Mouse (Mus musculus) testis, postnatal 10 days (tissue): ENCODE data around the gene Farsa.
"Not testable (repeated sequence)": the region's sequence is repeated elsewhere in the genome, so short reads cannot be mapped to it uniquely, and the experiment has no call there.

Source experiments
- DNase-seq: peaks from one replicate; pipeline ENCODE4 v3.0.0; 2021; ENCODE audit warnings: low spot score

Gene Farsa

GRCm38 (mm10) chr8:84856864-84857441 lies at the start of gene Farsa:
Gene Farsa, plus strand, starts transcription at chr8:84856989.
- DNase-seq = peak; percentile 91

DNA sequence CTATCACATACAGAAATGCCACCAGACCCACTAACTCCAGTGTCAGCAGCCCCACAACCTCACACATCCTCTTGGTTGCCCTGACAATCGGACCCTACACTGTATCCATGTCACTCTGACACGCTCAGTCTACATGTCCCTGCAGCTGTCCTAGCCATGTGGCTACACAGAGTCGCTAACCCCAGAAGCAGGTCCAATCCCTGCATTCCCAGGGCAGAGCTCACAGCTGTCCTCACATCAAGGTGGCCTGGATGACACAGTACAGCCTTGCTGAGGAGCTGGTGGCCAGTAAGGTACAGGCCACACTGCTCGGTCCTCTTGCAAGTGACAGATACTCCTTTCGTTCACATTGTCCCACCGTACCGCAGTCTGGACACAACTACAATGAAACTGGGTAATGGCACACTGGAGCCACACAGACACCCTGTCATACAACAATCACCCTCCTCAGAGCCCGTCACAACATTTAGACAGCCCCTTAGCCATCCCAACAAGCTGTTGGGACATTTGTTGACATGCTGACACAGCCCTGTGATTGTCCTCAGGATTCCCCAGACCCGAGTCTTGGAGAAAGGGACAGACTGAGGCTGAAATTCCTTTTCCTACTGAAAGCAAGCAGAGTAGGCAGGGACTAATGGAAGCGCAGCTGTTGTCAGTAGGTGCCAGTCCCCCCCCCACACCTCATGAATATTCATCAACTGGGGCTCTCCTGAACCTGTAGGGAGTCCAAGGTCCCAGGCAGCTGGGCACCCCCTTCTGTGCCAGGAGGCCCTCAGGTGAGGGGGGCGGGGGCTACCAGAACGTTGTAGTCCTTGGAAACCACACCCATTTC lies 47.5 kb upstream of the Farsa start:
- DNase-seq = no peak

GRCm38 (mm10) chr8:84809941-84810280 lies 46.9 kb upstream of the Farsa start:
- no peak for DNase-seq

- peak; percentile 98 for DNase-seq
Observed at GRCm38 (mm10) chr8:84810896-84811295, 45.9 kb upstream of the Farsa start.

DNA sequence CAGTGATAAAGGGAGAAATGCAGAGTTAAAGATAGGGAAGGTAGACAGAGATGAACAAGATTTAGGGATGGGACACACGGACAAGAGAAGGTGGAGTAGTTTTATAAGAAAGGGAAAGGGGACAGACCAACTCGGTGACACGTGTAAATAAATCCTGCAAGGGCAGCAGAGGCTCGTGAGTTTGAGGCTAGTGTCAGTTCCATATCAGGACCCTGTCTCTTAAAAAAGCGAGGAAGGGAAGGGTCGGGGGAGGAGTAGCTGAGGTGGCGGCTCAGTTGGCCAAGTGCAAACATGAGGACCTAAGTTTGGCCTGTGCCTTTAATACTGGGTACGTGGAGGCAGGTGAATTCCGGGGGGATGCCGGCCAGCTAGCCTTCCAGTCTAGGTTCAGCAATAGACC lies 45.5 kb upstream of the Farsa start:
- no peak for DNase-seq

- DNase-seq = peak; percentile 90
Observed at GRCm38 (mm10) chr8:84813059-84813458, 43.7 kb upstream of the Farsa start.

DNA sequence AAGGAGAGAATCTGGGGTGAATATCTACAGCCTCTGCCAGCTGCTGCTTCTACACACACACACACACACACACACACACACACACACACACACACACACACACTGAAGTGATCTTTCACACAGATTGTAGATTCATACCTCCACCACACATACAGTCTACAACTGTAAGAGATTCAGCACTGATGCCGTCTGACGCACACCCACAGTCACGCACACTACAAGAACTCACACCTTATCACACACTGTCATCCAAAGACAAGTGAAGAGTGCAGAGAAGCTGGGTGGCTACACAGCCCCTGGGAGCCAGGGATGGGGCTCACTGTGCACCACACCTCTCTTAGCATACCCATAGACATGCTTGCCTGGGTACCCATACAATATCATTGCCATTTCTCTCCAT lies 43.0 kb upstream of the Farsa start:
- DNase-seq = no peak

GRCm38 (mm10) chr8:84814240-84814554 lies 42.6 kb upstream of the Farsa start:
- no peak for DNase-seq

DNA sequence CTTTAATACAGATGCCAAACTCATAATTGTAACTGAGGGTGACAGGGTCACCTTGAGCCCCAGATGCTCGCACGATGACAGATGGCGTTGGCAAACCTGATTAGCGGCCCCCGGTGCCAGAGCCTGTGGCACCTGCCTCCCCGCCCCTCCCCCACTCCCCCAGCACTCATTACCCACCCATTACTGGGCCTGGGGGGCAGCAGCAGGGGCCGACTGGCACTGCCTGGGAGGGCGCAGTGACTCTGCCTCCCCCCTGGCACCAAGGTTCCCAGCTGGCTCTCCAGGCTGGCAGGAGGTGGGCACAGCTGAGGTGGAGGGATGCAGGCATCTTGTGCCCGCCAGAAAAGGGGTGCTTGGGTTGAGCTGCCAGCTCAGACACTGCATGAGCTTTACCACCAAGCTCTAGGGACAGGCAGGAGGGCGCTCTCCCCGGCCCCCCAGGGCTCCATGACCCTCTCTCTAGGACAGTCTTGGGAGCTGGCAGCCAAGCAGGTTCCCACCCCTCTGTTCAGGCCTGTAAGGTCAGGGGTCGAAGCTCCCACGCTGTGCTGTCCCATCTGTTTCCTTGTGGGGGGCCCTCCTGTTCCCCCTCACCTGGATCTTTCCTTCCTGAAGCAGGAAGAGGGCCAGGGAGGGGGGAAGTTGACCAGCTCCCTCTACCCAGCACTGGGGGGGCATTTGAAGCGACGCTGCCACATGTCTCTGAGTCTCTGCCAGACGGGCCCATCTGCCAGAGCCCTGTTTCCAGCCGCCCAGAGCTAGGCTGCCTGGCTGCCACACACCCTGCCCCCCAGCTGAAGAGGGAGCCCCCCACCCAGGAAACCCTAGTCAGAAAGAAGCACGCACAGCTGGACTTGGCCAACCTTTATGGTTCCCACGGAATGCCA lies 42.0 kb upstream of the Farsa start:
- no peak for DNase-seq

- peak; percentile 99 for DNase-seq
Observed at GRCm38 (mm10) chr8:84815547-84815946, 41.2 kb upstream of the Farsa start.

DNA sequence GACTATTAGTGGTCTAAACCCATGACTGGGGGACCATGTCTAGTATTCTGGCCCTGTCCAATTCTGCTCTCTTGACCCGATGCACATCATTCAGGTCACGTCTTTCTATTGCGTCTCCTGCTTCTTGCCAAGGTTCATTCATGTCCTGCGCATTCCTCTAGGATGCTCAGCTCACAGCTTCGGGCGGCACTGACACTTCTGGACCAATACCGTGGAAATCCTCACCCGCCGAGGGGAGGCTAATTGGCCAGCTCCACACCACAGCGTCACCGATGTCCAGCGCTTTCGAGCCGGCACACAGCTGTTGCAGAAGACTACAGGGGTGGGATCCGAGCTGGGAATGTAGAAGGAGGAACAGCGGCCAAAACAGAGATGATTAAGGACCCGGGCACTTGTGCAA lies 40.7 kb upstream of the Farsa start:
- no peak for DNase-seq

GRCm38 (mm10) chr8:84822723-84823122 lies 34.1 kb upstream of the Farsa start, which contains the start of gene Dand5:
Gene Dand5, minus strand, starts transcription at chr8:84822823.
- DNase-seq = no peak

DNA sequence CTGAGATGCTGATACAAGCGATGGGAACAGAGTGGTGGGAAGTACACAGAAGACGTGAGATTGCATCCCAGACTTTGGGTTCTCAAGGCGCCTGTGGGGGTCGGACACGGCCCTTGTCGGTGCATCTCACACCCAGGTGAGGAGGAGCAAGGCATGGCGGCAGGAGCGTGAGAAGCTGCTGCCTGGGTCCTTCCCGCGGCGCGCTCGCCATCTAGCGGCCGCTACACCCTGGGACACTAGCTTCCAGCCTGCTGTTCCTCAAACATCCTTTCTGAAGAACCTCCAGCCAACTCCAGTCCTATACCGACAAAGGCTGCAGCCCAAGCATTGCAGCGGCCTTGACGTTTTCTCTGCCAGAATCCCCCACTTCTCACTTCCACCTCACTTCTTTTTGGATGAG lies 33.1 kb upstream of the Farsa start:
- peak; percentile 80 for DNase-seq

DNA sequence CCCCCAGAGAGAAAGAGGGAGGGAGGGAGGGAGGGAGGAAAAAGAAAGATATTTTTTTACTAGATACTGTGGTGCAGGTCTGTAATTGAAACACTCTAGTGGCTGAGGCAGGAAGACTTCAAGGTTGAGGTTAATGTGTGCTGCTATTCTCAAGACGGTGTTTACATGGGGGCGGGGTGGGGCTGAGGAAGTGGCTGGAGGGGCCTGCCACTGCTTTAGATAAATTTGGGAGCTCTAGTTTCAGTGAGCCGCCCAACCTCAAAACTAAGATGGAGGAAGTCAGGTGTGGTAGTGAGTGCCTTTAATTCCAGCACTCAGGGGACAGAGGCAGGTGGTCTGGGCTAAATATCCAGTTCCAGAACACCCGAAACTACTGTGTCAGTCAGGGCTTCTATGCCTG lies 31.2 kb upstream of the Farsa start:
- no peak for DNase-seq

DNA sequence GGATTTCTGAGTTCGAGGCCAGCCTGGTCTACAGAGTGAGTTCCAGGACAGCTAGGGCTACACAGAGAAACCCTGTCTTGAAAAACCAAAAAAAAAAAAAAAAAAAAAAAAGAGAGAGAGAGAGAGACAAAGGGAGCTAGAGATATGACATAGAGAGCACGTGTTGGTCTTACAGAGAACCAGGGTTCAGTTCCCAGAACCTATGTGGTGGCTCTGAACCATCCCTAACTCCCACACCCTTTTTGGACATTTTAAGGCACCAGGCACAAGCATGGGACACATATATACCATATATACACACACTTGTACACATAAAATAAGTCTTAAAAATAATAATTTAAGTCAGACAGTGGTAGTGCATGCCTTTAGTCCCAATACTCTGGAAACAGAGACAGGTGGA lies 30.3 kb upstream of the Farsa start:
- DNase-seq = not testable (repeated sequence)

DNA sequence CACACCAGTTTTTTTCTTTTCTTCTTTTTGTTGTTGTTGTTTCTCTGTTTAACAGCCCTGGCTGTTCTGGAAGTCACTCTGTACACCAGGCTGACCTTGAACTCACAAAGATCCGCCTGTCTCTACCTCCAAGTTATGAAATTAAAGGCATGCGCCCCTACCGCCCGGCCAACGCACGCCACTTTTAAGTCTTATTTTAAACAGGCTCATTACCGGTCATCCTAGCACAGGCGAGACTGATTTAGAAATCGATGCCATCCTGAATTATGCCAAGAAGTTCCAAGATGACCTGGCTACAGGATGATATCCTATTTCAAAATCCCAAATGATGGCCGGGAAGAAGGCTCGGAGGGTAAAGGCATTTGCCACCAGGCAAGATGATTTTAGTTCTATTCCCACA lies 25.3 kb upstream of the Farsa start, which contains the start of gene Gadd45gip1:
Gene Gadd45gip1 (plus strand): TSS at position 33 of the 400 bp plus-strand sequence.
- peak; percentile 62 for DNase-seq

DNA sequence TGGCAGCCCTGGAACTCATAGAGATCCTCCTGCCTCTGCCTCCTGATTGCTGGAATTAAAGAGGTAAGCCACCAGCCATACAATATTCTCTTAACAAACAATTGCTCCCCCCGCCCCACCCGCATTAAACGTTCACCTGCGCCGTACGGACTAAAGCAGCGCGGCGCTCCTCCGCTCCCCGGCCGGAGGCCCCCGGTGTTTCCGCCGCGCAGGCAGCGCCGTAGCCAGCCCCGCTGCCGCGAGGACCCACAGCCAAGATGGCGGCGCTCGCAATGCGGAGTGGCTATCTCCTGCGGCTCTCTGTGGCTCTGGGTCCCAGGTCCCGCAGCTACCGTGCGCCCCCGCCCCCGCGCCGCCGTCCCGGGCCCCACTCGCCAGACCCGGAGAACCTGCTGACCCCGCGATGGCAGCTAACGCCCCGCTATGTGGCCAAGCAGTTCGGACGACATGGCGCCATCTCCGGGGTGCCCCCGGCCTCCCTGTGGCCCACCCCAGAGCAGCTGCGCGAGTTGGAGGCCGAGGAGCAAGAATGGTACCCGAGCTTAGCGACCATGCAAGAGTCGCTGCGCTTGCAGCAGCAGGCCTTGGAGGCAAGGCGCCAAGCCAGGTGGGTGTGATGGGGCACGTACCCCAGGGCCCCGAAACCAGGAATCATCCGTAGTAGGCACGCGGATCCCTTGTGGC lies 24.6 kb upstream of the Farsa start:
- DNase-seq = peak; percentile 88

DNA sequence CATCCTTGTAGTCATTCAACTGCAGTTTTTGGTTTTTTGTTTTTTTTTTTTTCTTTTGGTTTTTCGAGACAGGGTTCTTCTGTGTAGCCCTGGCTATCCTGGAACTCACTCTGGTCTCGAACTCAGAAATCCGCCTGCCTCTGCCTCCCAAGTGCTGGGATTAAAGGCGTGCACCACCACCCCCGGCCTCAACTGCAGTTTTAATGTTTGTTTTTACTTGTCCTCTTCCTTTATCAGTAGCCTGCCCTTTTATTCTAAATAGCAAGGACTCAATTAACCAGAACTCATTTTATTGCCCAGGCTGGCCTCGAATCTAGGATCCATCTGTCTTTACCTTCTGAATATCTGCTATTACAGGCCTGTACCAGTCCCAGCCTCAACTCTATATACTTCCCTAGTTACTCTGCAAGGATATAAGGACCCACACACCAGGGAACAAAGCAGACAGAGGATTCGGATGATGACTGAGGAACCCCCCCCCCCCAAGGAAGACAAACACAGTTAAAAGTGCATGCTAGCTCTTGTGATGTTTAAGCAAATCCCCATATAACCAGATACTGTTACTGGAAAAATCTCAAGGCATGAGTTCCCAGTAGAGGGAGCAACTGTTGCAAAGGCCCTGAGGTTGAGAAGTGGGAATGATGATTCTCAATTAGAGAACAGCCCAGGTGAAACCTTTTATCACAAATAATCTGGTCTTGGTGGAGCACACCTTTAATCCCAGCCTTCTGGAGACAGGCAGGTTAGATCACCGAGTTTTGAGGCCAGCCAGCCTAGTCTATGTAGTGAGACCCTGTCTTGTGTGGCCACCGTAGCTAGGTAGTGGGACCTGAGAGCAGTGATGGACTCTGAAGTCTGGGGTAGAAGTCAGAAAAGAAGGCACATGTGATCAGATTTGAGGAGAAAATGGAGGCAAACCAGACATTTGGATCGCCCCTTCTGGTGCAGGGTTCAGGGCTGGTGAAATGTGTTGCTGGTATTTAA lies 23.7 kb upstream of the Farsa start:
- no peak for DNase-seq

DNA sequence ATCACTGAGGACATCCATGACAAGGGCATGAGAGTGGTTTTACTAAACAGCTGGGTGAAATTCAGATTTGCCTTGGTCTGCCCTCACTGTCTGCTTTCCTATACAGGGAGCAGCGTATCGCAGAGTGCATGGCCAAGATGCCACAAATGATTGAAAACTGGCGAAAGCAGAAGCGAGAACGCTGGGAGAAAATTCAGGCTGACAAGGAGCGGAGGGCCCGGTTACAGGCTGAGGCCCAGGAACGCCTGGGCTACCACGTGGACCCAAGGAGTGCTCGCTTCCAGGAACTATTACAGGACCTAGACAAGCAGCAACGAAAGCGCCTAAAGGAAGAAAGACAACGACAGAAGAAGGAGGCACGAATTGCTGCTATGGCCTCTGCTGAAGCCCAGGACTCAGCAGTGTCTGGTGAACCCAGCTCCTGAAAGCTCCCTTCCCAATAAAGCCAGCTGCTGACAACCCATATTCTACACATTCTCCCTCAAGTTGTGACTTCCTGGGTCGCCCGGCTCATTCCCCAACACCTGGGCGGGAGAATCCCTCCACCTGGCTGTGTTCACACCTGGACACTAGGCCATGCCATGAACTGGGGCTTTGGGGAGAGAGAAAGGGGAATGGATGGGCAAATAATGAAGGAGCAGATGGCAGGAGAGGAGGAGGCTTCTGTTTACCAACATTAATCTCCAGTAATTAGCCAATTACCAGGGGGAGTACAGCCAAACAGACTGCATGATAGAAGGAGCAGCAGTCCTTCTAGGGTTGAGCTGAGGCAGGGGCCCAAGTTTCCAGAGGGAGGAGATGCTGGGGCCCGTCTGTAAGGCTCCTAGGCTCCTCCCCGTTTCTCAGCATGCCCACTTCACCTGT lies 22.6 kb upstream of the Farsa start:
- no peak for DNase-seq
